Mouse (Mus musculus): ENCODE data around the gene 4930435E12Rik. TPM values are rescaled to one million over a fixed set of nuclear protein-coding genes. Genes with fewer than 3 reads are reported as not detected.

Gene 4930435E12Rik
- not detected for polyA plus RNA-seq (2014; fragmentation: Illumina TruSeq; extraction: RNeasy Lipid Tissue Mini Kit (QIAGEN cat#74804); ENCODE audit: insufficient read depth, low read depth, low replicate concordance)

DNA sequence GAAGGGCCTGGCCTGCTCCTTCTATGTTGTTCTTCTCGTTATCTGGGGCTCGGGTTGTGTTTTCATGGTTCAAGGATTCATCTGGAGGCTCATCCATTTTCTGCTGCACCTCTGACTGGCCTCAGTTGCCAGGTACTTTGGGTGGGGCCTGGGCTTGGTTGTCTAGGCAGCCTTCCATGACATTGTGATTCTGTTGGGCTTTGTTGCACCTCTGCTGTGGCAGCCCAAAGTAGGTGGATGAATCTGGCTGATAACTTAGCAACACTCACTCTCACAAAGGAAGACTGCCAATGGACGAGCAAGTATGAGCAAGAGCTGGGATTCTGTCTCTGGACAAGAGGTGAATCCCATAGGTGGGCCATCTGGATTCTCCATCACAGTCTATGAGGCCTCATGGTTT is at the start of gene 4930435E12Rik:
TSS of gene 4930435E12Rik (minus strand) at position 101 of the 400 bp plus-strand sequence.

DNA sequence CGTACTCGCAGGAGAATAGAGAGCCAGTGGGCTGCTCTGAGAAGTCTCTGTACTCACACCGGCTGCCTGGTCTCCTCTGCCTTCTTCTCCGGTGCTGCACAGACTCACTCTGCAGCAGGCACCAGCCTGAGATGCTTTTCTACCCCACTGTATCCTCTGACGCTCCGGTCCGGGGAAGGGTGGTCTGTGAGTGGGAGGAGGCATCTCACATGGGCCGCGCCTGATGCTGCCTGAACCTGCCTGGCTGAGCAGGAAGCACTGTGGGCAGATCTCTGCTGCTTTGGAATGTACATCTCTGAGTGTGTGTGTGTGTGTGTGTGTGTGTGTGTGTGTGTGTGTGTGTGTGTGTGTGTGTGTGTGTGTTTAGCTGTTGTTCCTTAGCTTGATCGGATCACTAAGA is 28.5 kb downstream of the 4930435E12Rik start, which contains the start of gene Upk1b:
TSS of gene Upk1b (minus strand) at position 238 of the 400 bp plus-strand sequence.

Other genes starting within 250 kb of the 4930435E12Rik start
- 23.6 TPM for gene Arhgap31, start 115.5 kb downstream of the 4930435E12Rik start, polyA plus RNA-seq (2014; fragmentation: Illumina TruSeq; extraction: RNeasy Lipid Tissue Mini Kit (QIAGEN cat#74804); ENCODE audit: insufficient read depth, low read depth, low replicate concordance)
- 36.5 TPM for gene B4galt4, start 86.5 kb downstream of the 4930435E12Rik start, polyA plus RNA-seq (2014; fragmentation: Illumina TruSeq; extraction: RNeasy Lipid Tissue Mini Kit (QIAGEN cat#74804); ENCODE audit: insufficient read depth, low read depth, low replicate concordance)
- gene Upk1b, start 28.4 kb downstream of the 4930435E12Rik start, polyA plus RNA-seq (2014; fragmentation: Illumina TruSeq; extraction: RNeasy Lipid Tissue Mini Kit (QIAGEN cat#74804); ENCODE audit: insufficient read depth, low read depth, low replicate concordance): 38.0 TPM
- 0.50 TPM for gene Igsf11, start 63.9 kb upstream of the 4930435E12Rik start, polyA plus RNA-seq (2014; fragmentation: Illumina TruSeq; extraction: RNeasy Lipid Tissue Mini Kit (QIAGEN cat#74804); ENCODE audit: insufficient read depth, low read depth, low replicate concordance)

Measured in lung, adult 10 weeks (tissue).